Mouse (Mus musculus): ENCODE measurements around the gene Bmpr1a.
A peak's percentile ranks its signal among the peaks of the same experiment; 100 is the strongest.
"Not testable (repeated sequence)": the region's sequence is repeated elsewhere in the genome, so short reads cannot be mapped to it uniquely, and the experiment has no call there.

Gene Bmpr1a

GRCm38 (mm10) chr14:34393295-34393694, 109.8 kb downstream of the Bmpr1a start:
- DNase-seq (ENCODE audit: low spot score in 2 of 2), result no peak

- DNase-seq (ENCODE audit: low spot score in 2 of 2), result no peak
These were observed 120.0 kb downstream of the Bmpr1a start for GRCm38 (mm10) chr14:34382921-34383704.

- DNase-seq (ENCODE audit: low spot score in 2 of 2), result no peak
These were observed 124.4 kb downstream of the Bmpr1a start for GRCm38 (mm10) chr14:34378560-34379331.

- no peak for DNase-seq (ENCODE audit: low spot score in 2 of 2)
These were observed 126.0 kb downstream of the Bmpr1a start for GRCm38 (mm10) chr14:34377121-34377520.

- DNase-seq (ENCODE audit: low spot score in 2 of 2), result no peak
These were observed 127.2 kb downstream of the Bmpr1a start for GRCm38 (mm10) chr14:34375941-34376340.

GRCm38 (mm10) chr14:34375415-34375904, 127.7 kb downstream of the Bmpr1a start, which contains the start of gene Mmrn2:
Gene Mmrn2 (plus strand): TSS chr14:34375465.
- DNase-seq (ENCODE audit: low spot score in 2 of 2), result no peak

- no peak for DNase-seq (ENCODE audit: low spot score in 2 of 2)
These were observed 128.6 kb downstream of the Bmpr1a start, which contains the start of gene Sncg for GRCm38 (mm10) chr14:34374577-34374976. Gene Sncg (minus strand): TSS chr14:34374789.

- DNase-seq (ENCODE audit: low spot score in 2 of 2), result no peak
These were observed 129.6 kb downstream of the Bmpr1a start for GRCm38 (mm10) chr14:34373581-34373980.

- DNase-seq (ENCODE audit: low spot score in 2 of 2), result peak; percentile 51 to 70
These were observed 130.5 kb downstream of the Bmpr1a start for GRCm38 (mm10) chr14:34372646-34373045.

GRCm38 (mm10) chr14:34371763-34372162, 131.4 kb downstream of the Bmpr1a start:
- DNase-seq (ENCODE audit: low spot score in 2 of 2), result no peak

GRCm38 (mm10) chr14:34370921-34371320, 132.2 kb downstream of the Bmpr1a start:
- DNase-seq (ENCODE audit: low spot score in 2 of 2), result no peak

GRCm38 (mm10) chr14:34370203-34370602, 132.9 kb downstream of the Bmpr1a start:
- DNase-seq (ENCODE audit: low spot score in 2 of 2), result no peak

- DNase-seq (ENCODE audit: low spot score in 2 of 2), result no peak
These were observed 138.0 kb downstream of the Bmpr1a start for GRCm38 (mm10) chr14:34365147-34365507.

- not testable (repeated sequence) for DNase-seq (ENCODE audit: low spot score in 2 of 2)
These were observed 138.6 kb downstream of the Bmpr1a start for GRCm38 (mm10) chr14:34364254-34365146.

GRCm38 (mm10) chr14:34363490-34364253, 139.5 kb downstream of the Bmpr1a start:
- DNase-seq (ENCODE audit: low spot score in 2 of 2), result peak in 1 of 2 experiments; percentile 46

GRCm38 (mm10) chr14:34362726-34363445, 140.3 kb downstream of the Bmpr1a start:
- DNase-seq (ENCODE audit: low spot score in 2 of 2), result peak in 1 of 2 experiments; percentile 59

GRCm38 (mm10) chr14:34362135-34362534, 141.0 kb downstream of the Bmpr1a start:
- DNase-seq (ENCODE audit: low spot score in 2 of 2), result no peak

All from cerebellum, postnatal 4 days (tissue).